Mouse (Mus musculus) heart, adult 10 weeks (tissue): ENCODE measurements around the gene Edem1. TPM values are rescaled to one million over a fixed set of nuclear protein-coding genes. Genes with fewer than 3 reads are reported as not detected.

Experiments
- polyA plus RNA-seq: library from polyadenylated mRNA; stranded (reverse); fragments of 350-450 nt; fragmentation: Illumina TruSeq; extraction: RNeasy Lipid Tissue Mini Kit (QIAGEN cat#74804); gene quantifications from one replicate; pipeline ENCODE4 v1.2.3, GENCODE M21; 2014; ENCODE audit warnings: low read depth, low replicate concordance

Gene Edem1
- 7.8 TPM for polyA plus RNA-seq

GRCm38 (mm10) chr6:108828234-108828868 is at the start of gene Edem1:
TSS of gene Edem1 (plus strand) at chr6:108828641.

GRCm38 (mm10) chr6:108782526-108783183 is 45.8 kb upstream of the Edem1 start, which contains the start of gene Arl8b:
TSS of gene Arl8b (plus strand) at chr6:108783099.

Other genes with a start within 250 kb of the Edem1 start
- gene Bhlhe40, start 168.0 kb upstream of the Edem1 start, polyA plus RNA-seq = 37.6 TPM
- gene Arl8b, start 45.5 kb upstream of the Edem1 start, polyA plus RNA-seq = 76.8 TPM